Mouse (Mus musculus) liver, adult (tissue): Measurements from ENCODE around the gene Lcn4.

ENCODE experiments used
- GATA4 ChIP-seq: IDR thresholded peaks from 2 replicates; pipeline ENCODE4 v1.6.1; 2014; ENCODE audit warnings: mild to moderate bottlenecking, low read length; ENCODE audit not compliant: insufficient replicate concordance

The Lcn4 gene

DNA sequence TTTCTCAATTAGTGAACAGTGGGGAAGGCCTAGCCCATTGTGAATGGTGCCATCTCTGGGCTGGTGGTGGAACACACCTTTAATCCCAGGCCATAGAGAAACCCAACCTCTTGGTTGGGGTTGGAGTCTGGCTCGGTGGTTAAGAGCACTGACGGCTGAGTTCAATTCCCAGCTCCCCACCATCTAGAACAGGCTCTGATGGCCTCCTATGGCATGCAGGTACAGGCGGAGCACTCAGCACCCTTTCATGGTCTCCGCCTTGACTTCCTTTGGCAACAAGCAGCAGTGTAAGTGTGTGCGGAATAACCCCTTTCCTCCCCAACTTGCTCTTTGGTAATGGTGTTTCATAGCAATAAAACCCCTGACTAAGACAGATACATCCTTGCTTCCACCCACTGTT, 32.5 kb downstream of the Lcn4 start:
- no peak for TF ChIP-seq GATA4

DNA sequence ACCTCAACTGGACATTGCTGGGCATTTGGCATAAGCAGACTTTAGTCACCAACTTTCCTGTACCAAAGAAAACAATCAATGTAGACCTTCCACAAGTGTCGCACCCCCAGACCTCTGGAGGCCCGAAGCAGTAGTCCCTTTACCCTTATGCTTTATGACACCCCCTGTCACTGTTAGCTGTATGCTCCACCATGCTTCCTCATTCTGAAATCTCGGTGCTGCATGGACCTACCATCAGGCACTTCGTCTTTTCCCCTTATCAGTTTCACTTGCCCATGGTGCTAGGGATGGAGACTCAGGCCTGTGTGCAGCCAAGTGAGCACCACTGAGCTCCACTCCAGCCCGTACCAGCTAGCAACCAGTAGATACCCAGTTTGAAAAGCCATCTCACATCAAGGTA, 33.0 kb downstream of the Lcn4 start:
- TF ChIP-seq GATA4: no peak

DNA sequence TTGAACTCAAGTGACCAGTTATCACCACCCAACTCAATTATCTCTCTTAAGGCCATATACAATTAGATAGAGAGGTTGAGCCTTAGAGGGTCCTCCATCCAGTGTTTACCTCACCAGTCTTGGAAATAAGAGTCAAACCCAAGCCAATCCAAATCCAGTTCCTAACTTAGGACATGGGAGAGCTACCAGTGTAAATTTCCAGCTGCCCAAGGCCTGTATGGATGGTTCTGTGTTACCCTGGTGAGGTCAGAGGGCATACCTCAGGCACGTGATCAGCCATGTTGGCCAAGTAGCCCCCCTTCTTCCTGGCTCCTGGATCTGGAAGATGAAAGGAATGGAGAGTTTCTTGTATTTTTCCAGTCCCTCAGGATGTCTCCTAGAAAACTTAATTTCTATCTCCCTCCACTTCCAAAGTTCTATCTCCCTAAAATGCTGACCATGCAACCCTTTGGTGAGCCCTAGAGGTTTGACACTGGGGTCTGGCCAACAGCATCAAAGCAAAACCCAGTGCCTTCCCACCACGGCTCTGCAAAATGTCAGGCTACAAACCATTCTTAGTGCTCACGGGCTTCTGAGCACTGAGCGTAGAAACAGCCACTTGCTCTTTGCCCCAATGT, 33.7 kb downstream of the Lcn4 start:
- no peak for TF ChIP-seq GATA4

DNA sequence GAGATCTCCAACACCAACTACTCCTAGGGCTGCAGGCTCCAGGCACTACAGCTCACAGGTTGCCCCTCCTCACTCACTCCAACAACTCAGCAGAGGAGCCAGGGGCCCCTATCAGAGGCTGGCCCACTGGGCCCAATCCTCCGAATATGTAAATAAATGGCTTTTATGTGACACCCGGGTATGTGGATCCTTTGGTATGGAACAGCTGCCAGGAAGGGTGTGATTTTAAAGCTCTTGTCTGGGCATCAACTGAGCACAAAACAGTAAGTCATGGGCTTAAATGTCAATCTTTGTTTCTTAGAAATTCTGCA, 34.8 kb downstream of the Lcn4 start:
- TF ChIP-seq GATA4: no peak

DNA sequence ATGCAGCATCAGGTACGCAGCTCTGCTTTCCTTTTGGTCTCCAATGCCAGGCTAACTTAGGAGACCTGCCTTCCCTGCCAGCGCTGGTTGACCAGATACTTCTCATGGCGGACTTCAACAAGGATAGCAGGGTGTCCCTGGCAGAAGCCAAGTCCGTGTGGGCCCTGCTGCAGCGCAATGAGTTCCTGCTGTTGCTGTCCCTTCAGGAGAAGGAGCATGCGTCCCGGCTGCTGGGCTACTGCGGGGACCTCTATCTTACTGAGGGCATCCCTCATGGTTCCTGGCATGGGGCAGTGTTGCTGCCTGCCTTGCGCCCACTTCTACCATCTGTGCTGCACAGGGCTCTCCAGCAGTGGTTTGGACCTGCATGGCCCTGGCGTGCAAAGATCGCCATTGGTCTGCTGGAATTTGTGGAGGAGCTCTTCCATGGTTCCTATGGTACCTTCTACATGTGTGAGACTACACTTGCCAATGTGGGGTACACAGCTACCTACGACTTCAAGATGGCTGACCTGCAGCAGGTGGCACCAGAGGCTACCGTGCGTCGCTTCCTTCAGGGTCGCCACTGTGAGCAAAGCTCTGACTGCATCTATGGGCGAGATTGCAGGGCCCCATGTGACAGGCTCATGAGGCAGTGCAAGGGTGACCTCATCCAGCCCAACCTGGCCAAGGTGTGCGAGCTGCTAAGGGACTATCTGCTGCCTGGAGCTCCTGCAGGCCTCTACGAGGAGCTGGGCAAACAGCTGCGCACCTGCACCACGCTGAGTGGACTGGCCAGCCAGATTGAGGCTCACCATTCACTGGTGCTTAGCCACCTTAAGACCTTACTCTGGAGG, 35.4 kb downstream of the Lcn4 start:
- no peak for TF ChIP-seq GATA4

DNA sequence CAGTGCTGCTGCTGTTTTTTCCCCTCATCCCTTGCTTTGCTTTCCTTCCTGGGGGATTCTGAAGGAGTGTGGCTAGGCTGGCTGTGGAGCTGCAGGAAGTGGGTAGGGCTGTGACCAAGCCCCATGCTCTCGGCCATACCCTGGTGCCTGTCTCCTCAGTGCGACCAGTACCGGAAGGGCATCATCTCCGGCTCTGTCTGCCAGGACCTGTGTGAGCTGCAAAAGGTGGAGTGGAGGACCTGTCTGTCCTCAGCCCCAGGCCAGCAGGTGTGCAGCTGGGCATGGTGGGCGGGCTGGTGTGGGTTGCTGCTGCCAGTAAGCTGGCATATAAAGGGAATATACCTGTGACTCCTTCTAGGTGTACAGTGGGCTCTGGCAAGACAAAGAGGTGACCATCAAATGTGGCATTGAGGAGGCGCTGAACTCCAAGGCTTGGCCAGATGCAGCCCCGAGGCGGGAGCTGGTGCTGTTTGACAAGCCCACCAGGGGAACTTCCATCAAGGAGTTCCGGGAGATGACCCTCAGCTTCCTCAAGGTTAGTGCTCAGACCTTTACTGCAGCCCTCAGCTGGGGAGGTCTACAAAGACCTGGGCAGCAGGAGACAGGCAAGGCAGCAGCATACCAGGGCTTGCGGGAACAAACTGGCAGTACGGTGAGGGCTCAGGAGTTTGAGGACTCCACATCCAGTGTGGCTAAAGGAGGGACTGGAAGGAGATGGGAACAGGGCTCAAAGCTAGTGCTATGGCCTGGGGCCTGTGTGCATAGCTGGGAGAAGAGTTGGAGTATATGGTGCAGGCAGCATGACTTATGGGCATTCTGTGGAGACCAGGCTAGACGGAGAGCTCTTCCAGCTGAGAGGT, 36.2 kb downstream of the Lcn4 start:
- TF ChIP-seq GATA4: no peak

DNA sequence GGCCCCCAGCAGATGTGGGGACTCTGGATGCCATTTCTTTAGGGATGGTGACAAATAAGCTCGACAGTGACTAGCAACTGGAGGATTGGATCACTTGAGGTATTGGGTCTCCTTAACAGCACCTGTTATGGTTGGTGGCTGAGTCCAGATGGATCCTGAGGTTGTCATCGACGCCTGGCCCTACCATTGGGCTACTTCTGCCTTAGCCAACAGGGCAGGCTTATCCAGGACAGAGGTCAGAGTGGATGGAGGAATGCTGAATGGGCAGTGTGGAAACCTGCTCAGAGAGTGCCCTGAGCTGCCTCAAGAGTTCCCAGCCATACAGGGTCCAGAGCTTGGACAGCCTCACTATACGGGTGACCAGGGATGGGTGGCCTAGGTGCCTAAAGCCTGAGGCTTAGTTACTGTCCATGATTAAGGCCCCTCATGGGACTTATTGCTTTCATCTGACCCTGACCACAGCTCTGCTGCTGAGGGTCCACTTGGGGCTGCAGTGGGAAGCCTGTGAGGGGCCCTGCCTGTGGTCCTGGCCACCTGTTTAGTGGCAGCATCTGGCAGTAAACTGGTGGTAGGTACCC, 37.0 kb downstream of the Lcn4 start:
- TF ChIP-seq GATA4: no peak

DNA sequence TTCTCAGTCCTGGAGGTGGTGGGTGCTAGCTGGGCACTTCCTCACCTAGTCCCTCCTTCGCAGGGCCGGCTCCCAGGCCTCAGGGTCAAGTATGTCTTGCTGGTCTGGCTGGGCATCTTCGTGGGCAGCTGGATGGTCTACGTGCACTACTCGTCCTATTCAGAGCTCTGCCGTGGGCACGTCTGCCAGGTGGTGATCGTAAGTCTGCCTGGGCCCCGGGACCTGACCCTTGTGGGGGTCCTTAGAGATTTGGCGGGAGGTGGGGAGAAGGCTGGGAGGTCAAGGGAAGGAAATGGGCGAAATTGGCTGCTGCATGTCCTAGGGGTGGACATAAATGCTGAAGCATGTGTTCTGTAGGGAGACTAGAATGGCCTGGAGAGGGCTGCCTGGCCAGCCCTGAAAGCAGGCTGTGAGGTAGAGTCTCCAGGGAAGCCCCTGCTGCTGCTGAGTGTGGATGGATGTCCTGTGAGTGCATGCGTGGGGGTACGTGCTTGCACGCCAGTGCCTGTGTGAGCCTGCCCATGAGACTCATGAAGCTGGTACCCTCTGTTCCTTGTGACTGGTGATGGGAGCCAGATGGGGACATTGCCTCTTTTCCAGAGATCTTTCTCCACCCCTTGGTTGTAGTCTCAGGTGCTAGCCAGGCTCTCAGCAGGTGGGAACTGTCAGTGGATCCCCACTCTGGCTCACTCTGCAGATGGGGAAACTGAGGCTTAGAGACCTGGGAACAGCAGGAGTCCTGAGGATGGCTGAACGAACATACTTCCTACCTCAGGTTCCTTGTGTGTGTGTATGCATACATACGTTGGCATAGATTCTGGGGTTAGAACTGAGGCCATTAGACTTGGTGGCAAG, 38.3 kb downstream of the Lcn4 start:
- TF ChIP-seq GATA4: no peak

DNA sequence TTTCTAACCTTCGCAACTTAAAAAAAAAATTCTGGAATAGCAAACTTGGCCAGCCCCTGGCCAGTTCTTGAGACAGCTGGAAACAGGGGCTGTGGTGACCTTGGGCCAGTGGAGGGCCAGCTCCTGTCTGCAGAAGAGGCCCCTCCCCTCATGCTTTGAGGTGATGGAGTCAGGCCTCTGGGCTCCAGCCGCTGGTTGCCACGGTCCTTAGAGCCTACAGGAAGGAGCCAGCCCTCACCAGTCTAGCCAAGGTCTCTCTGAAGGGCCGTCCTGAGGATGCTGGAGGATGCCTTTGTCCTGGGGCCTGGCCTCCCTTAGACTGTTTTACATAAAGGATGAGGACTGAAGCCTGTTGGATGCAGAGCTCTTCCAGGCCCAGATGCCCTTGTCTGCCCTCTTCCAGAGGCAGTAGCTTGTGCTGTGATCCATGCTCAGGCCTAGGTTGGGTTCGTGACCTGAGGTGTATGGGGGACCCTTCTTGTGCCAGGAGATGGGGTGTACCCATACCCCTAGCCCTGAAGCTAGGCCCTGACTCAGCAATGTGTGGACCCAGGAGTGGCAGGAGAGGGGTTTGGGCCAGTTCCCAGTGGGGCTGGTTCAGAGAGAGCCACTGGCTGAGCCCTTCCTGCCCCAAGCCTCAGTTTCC, 42.2 kb downstream of the Lcn4 start:
- no peak for TF ChIP-seq GATA4

DNA sequence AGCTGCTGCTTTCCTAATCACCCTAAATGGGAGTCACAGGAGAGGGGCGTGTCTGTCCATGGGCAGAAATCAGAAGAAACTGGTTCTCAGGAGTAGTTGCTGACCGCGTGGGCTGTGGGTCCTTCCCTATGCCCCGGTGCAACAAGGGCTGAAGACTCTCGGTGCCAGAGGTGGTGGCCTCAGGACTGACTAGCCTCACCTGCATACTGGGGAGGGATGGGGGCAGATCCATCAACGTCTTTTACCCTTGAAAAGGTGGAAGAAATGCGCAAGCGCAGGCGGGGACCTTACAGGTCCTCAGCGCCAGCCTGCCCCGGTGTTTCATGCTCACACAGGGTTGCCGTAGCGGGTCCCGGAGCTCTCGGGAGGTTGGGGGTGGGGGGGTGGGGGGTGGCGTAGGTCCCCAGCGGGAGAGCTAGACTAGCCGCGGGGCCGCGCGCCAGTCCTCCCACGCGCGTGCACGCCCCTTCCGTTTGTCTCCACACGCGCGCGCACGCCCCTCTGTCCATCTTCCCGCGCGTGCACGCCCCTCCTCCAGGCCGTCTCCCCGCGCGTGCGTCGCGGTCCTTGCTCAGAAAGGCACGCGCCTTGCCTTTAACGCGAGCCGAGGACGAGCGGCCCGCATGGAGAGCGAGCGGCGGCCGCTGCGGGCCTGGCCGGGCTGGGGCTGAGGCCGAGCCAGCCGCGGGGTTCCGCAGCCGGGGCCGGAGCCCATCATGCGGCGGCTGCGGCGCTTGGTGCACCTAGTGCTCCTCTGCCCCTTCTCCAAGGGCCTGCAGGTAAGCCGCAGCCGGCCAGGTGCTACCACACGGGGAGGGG, 43.0 kb downstream of the Lcn4 start, which contains the start of gene Fam69b:
Gene Fam69b (plus strand): TSS at position 537 of the 819 bp plus-strand sequence.
- TF ChIP-seq GATA4: no peak

DNA sequence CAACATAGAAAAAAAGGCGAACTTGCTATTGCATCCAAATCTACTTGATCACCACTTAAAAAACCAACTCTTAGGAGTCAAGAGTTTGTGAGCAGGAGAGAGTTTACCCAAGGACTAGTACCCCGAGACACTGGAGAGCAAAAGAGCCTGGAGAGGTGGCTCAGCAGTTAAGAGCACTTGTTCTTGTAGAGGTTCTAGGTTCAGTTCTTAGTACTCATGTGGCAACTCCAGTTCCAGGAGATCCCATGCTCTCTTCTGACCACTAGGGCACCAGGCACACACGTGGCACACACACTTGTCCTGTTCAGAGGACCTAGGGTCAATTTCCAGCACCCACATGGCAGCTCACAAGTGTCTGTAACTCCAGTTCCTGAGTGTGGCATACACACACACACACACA, 45.0 kb downstream of the Lcn4 start:
- no peak for TF ChIP-seq GATA4

DNA sequence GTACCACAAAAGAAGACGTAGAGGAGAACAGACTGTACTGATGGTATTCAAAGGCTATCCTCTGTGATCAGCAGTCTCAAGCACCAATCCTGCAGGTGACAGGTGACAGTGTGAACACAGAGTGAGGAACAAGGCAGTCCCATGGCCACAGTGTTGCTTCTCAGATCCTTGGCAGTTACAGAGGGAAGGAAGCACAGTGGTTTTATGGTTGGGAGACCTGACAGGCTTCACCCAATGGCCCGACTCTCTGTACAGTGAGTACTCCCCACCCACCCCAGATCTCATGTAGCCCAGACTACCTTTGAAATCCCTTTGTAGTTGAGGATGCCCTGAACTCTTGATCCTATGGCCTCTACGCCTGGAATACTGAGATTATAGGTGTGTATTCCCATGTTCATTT, 45.7 kb downstream of the Lcn4 start:
- no peak for TF ChIP-seq GATA4

DNA sequence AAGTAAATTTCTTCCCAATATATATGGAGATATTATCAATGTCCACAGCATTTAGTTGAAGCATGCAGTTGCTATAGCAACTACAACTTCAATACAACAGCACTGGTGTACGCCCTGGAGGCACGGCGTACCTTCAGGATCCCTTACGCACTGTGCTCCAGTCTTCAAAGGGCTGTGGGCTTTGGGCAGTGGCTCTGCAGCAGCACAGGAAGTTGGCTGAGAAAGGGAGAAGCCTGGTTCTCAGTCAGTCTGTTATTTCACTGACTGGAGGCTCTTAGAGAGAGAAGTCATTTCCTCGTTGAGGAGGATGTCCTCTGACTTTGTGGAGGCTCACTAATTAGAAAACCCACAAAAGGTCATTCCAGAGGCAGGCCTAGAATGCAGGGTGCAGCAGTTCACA, 48.1 kb downstream of the Lcn4 start:
- no peak for TF ChIP-seq GATA4
